Mouse (Mus musculus): ENCODE measurements around the gene Mrps17. TPM values are rescaled to one million over a fixed set of nuclear protein-coding genes. Genes with fewer than 3 reads are reported as not detected.

Gene Mrps17
- polyA plus RNA-seq, 1 experiment, result 146 TPM

DNA sequence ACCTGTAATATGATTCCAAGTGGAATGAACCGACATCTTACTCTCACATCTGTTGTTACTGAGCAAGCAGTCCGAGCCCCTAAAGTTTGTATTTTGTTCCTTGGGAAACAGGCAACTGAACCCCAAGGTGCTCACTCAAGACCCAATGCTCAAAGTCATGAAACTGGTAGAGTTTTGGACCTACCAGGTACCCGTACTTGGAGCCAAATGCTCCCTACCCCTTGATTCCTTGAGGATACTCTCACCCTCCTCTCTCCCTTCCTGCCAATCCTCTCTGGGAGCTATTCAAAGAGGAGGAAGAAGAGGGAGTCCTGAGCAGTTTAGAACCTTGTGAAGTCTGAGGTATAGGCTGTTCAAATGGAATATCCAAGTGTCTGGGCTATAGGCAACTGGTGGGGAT lies 11.5 kb downstream of the Mrps17 start:
- H3K79me2 ChIP-seq (ENCODE audit: control insufficient read depth, insufficient read depth), result peaks cover 43% of the 10 kb centered on the region
- H3K4me3 ChIP-seq (ENCODE audit: insufficient read depth, poor library complexity, severe bottlenecking), result no peak overlapping the region
- no peaks in the 10 kb centered on the region for H3K27me3 ChIP-seq (ENCODE audit: control insufficient read depth, insufficient read depth, insufficient read length)
- H3K79me3 ChIP-seq (ENCODE audit: low read depth), result no peaks in the 10 kb centered on the region
- TF ChIP-seq MYOD1 (IDR thresholded peaks at IDR 0.05; ENCODE audit: control insufficient read depth, insufficient read length, low read depth), result no peak
- no peak for TF ChIP-seq USF1 (IDR thresholded peaks at IDR 0.05; ENCODE audit: low read depth)
- no peak for TF ChIP-seq CTCF (IDR thresholded peaks at IDR 0.05; ENCODE audit: control insufficient read depth, insufficient read depth, insufficient read length)
- no peak for TF ChIP-seq CEBPB (IDR thresholded peaks at IDR 0.05; ENCODE audit: low read depth)
- TF ChIP-seq MAX (IDR thresholded peaks at IDR 0.05), result no peak
- TF ChIP-seq FOSL1 (IDR thresholded peaks at IDR 0.05; ENCODE audit: insufficient read depth, low read length, poor library complexity, severe bottlenecking), result no peak
- TF ChIP-seq MYOG (IDR thresholded peaks at IDR 0.05; ENCODE audit: control insufficient read depth, extremely low read depth, insufficient read length), result no peak
- H3ac ChIP-seq (ENCODE audit: control insufficient read depth, insufficient read length, low read depth), result no peak overlapping the region
- no peaks in the 10 kb centered on the region for H3K36me3 ChIP-seq (ENCODE audit: control insufficient read depth, insufficient read depth)

DNA sequence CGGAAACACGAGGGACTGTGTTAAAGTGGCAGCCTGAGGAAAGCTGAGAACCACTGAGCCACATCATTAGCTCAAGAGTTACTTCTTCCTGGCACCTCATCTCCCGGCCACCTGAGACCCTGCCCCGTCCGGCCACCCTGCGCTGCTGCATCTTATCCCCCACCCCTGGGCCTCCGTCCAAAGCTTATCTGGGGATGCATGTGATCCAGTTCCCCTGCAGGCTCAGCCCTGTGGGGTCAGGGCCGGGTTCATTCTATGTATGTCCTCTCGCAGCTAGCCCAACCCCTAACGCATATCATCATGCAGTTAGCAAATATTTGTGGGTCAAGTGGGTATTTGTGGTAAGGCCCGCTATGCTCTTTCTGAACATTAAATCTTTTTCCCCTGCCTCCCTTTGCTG lies 14.0 kb downstream of the Mrps17 start:
- no peak overlapping the region for H3K4me3 ChIP-seq (ENCODE audit: insufficient read depth, poor library complexity, severe bottlenecking)
- peaks cover 43% of the 10 kb centered on the region for H3K79me2 ChIP-seq (ENCODE audit: control insufficient read depth, insufficient read depth)
- no peaks in the 10 kb centered on the region for H3K27me3 ChIP-seq (ENCODE audit: control insufficient read depth, insufficient read depth, insufficient read length)
- no peaks in the 10 kb centered on the region for H3K79me3 ChIP-seq (ENCODE audit: low read depth)
- TF ChIP-seq CEBPB (IDR thresholded peaks at IDR 0.05; ENCODE audit: low read depth) (no peak), USF1 (IDR thresholded peaks at IDR 0.05; ENCODE audit: low read depth) (no peak), FOSL1 (IDR thresholded peaks at IDR 0.05; ENCODE audit: insufficient read depth, low read length, poor library complexity, severe bottlenecking) (no peak), MAX (IDR thresholded peaks at IDR 0.05) (no peak), CTCF (IDR thresholded peaks at IDR 0.05; ENCODE audit: control insufficient read depth, insufficient read depth, insufficient read length) (no peak), MYOG (IDR thresholded peaks at IDR 0.05; ENCODE audit: control insufficient read depth, extremely low read depth, insufficient read length) (no peak), MYOD1 (IDR thresholded peaks at IDR 0.05; ENCODE audit: control insufficient read depth, insufficient read length, low read depth) (no peak)
- no peak overlapping the region for H3ac ChIP-seq (ENCODE audit: control insufficient read depth, insufficient read length, low read depth)
- H3K36me3 ChIP-seq (ENCODE audit: control insufficient read depth, insufficient read depth), result no peaks in the 10 kb centered on the region

DNA sequence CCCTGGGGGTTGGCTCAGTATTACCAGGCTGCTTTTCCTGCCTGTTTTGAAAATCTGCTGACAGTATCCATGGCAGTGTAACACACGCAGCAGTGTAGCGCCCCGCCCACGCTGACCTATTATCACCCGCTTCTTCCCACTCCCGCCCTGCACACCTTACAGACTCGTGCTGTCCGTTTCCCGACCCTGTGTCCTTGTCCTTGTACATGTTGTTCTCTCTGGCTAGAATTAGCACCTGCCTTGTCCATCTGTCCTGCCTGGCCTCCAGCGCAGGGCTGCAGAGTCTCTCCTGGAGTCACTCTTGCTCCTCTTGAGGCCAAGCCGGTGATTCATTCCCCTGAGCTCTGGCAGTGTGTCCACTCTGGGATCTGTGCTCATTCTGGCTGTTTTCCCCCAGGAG lies 15.0 kb downstream of the Mrps17 start:
- H3ac ChIP-seq (ENCODE audit: control insufficient read depth, insufficient read length, low read depth), result no peak overlapping the region
- H3K4me3 ChIP-seq (ENCODE audit: insufficient read depth, poor library complexity, severe bottlenecking), result no peak overlapping the region
- H3K79me3 ChIP-seq (ENCODE audit: low read depth), result no peaks in the 10 kb centered on the region
- peak; percentile 35 for TF ChIP-seq MYOD1 (IDR thresholded peaks at IDR 0.05; ENCODE audit: control insufficient read depth, insufficient read length, low read depth)
- TF ChIP-seq MAX (IDR thresholded peaks at IDR 0.05), result no peak
- no peak for TF ChIP-seq FOSL1 (IDR thresholded peaks at IDR 0.05; ENCODE audit: insufficient read depth, low read length, poor library complexity, severe bottlenecking)
- H3K27me3 ChIP-seq (ENCODE audit: control insufficient read depth, insufficient read depth, insufficient read length), result no peaks in the 10 kb centered on the region
- H3K36me3 ChIP-seq (ENCODE audit: control insufficient read depth, insufficient read depth), result no peaks in the 10 kb centered on the region
- H3K79me2 ChIP-seq (ENCODE audit: control insufficient read depth, insufficient read depth), result peaks cover 42% of the 10 kb centered on the region

- peaks cover 36% of the 10 kb centered on the region for H3K79me2 ChIP-seq (ENCODE audit: control insufficient read depth, insufficient read depth)
- no peaks in the 10 kb centered on the region for H3K79me3 ChIP-seq (ENCODE audit: low read depth)
- no peaks in the 10 kb centered on the region for H3K36me3 ChIP-seq (ENCODE audit: control insufficient read depth, insufficient read depth)
- H3K27me3 ChIP-seq (ENCODE audit: control insufficient read depth, insufficient read depth, insufficient read length), result no peaks in the 10 kb centered on the region
- no peak overlapping the region for H3K4me3 ChIP-seq (ENCODE audit: insufficient read depth, poor library complexity, severe bottlenecking)
- no peak for TF ChIP-seq FOSL1 (IDR thresholded peaks at IDR 0.05; ENCODE audit: insufficient read depth, low read length, poor library complexity, severe bottlenecking)
- no peak for TF ChIP-seq CEBPB (IDR thresholded peaks at IDR 0.05; ENCODE audit: low read depth)
- no peak for TF ChIP-seq MAX (IDR thresholded peaks at IDR 0.05)
- no peak for TF ChIP-seq CTCF (IDR thresholded peaks at IDR 0.05; ENCODE audit: control insufficient read depth, insufficient read depth, insufficient read length)
- TF ChIP-seq MYOG (IDR thresholded peaks at IDR 0.05; ENCODE audit: control insufficient read depth, extremely low read depth, insufficient read length), result no peak
- no peak for TF ChIP-seq USF1 (IDR thresholded peaks at IDR 0.05; ENCODE audit: low read depth)
- no peak for TF ChIP-seq MYOD1 (IDR thresholded peaks at IDR 0.05; ENCODE audit: control insufficient read depth, insufficient read length, low read depth)
- no peak overlapping the region for H3ac ChIP-seq (ENCODE audit: control insufficient read depth, insufficient read length, low read depth)
Measured at GRCm38 (mm10) chr5:129731021-129731420, 15.7 kb downstream of the Mrps17 start.

- no peak overlapping the region for H3K4me3 ChIP-seq (ENCODE audit: insufficient read depth, poor library complexity, severe bottlenecking)
- no peak overlapping the region for H3ac ChIP-seq (ENCODE audit: control insufficient read depth, insufficient read length, low read depth)
- no peaks in the 10 kb centered on the region for H3K27me3 ChIP-seq (ENCODE audit: control insufficient read depth, insufficient read depth, insufficient read length)
- no peaks in the 10 kb centered on the region for H3K36me3 ChIP-seq (ENCODE audit: control insufficient read depth, insufficient read depth)
- TF ChIP-seq USF1 (IDR thresholded peaks at IDR 0.05; ENCODE audit: low read depth) (no peak), MAX (IDR thresholded peaks at IDR 0.05) (no peak), CEBPB (IDR thresholded peaks at IDR 0.05; ENCODE audit: low read depth) (no peak), MYOG (IDR thresholded peaks at IDR 0.05; ENCODE audit: control insufficient read depth, extremely low read depth, insufficient read length) (no peak), CTCF (IDR thresholded peaks at IDR 0.05; ENCODE audit: control insufficient read depth, insufficient read depth, insufficient read length) (no peak), FOSL1 (IDR thresholded peaks at IDR 0.05; ENCODE audit: insufficient read depth, low read length, poor library complexity, severe bottlenecking) (no peak), MYOD1 (IDR thresholded peaks at IDR 0.05; ENCODE audit: control insufficient read depth, insufficient read length, low read depth) (no peak)
- H3K79me2 ChIP-seq (ENCODE audit: control insufficient read depth, insufficient read depth), result no peaks in the 10 kb centered on the region
- H3K79me3 ChIP-seq (ENCODE audit: low read depth), result no peaks in the 10 kb centered on the region
Measured at GRCm38 (mm10) chr5:129740976-129741375, 25.7 kb downstream of the Mrps17 start.

DNA sequence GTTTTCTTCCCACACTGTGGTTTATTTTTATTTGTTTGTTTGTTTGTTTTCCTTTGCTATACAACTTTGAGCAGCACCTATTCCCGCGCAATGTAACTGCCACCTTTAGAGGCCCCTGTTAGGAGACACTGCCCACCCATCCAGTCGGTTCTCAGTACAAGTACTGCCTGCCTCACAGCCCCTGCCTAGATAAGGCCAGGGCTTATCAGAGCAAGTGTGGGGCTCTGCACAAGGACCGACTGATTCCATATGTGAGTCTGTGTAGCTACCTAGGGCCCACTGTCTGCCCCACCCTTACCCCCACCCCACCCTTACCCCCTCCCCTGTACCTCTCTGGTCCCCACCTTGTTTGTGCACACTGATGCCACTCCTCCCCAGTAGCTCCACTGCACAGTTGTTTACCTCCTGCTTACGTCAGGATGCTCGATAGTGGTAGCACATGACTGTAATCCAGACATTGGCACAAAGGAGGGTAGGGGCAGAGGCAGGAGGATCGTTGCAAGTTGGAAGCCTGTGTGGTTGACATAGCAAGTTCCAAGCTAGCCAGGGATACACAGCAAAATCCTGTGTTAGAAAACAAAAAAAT lies 27.7 kb downstream of the Mrps17 start:
- H3K4me3 ChIP-seq (ENCODE audit: insufficient read depth, poor library complexity, severe bottlenecking), result no peak overlapping the region
- no peaks in the 10 kb centered on the region for H3K79me2 ChIP-seq (ENCODE audit: control insufficient read depth, insufficient read depth)
- no peaks in the 10 kb centered on the region for H3K79me3 ChIP-seq (ENCODE audit: low read depth)
- TF ChIP-seq CTCF (IDR thresholded peaks at IDR 0.05; ENCODE audit: control insufficient read depth, insufficient read depth, insufficient read length), result no peak
- TF ChIP-seq USF1 (IDR thresholded peaks at IDR 0.05; ENCODE audit: low read depth), result no peak
- TF ChIP-seq MYOD1 (IDR thresholded peaks at IDR 0.05; ENCODE audit: control insufficient read depth, insufficient read length, low read depth), result no peak
- TF ChIP-seq FOSL1 (IDR thresholded peaks at IDR 0.05; ENCODE audit: insufficient read depth, low read length, poor library complexity, severe bottlenecking), result no peak
- TF ChIP-seq CEBPB (IDR thresholded peaks at IDR 0.05; ENCODE audit: low read depth), result no peak
- TF ChIP-seq MAX (IDR thresholded peaks at IDR 0.05), result no peak
- no peak for TF ChIP-seq MYOG (IDR thresholded peaks at IDR 0.05; ENCODE audit: control insufficient read depth, extremely low read depth, insufficient read length)
- no peaks in the 10 kb centered on the region for H3K36me3 ChIP-seq (ENCODE audit: control insufficient read depth, insufficient read depth)
- no peak overlapping the region for H3ac ChIP-seq (ENCODE audit: control insufficient read depth, insufficient read length, low read depth)
- H3K27me3 ChIP-seq (ENCODE audit: control insufficient read depth, insufficient read depth, insufficient read length), result no peaks in the 10 kb centered on the region

All from C2C12 (cell line).